Mouse (Mus musculus) hindlimb bud, embryonic 11.5 days (tissue): ENCODE results near the gene Kif24.
A peak's percentile ranks its signal among the peaks of the same experiment; 100 is the strongest.
"Not testable (repeated sequence)": the region's sequence is repeated elsewhere in the genome, so short reads cannot be mapped to it uniquely, and the experiment has no call there.

ENCODE experiments used
- DNase-seq: peaks from one replicate; pipeline ENCODE4 v3.0.0-alpha.2; 2012; ENCODE audit warnings: low read depth, low spot score; ENCODE audit errors: extremely low spot score

Gene Kif24

GRCm38 (mm10) chr4:41493464-41494116 lies 28.9 kb upstream of the Kif24 start:
- no peak for DNase-seq

GRCm38 (mm10) chr4:41492951-41493350 lies 28.3 kb upstream of the Kif24 start:
- no peak for DNase-seq

GRCm38 (mm10) chr4:41481601-41482017 lies 16.9 kb upstream of the Kif24 start:
- peak; percentile 56 for DNase-seq

DNA sequence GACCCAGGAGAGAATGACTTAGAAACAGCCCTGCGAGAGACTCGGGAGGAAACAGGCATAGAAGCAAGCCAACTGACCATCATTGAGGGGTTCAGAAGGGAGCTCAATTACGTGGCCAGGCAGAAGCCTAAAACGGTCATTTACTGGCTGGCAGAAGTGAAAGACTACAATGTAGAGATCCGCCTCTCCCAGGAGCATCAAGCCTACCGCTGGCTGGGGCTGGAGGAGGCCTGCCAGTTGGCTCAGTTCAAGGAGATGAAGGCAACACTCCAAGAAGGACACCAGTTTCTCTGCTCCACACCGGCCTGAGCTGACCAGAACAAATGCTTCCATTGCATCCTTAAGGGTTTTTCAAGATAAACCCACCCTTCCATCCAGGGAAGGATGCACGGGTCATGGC lies 15.6 kb upstream of the Kif24 start:
- no peak for DNase-seq

GRCm38 (mm10) chr4:41479456-41479804 lies 14.7 kb upstream of the Kif24 start:
- no peak for DNase-seq

DNA sequence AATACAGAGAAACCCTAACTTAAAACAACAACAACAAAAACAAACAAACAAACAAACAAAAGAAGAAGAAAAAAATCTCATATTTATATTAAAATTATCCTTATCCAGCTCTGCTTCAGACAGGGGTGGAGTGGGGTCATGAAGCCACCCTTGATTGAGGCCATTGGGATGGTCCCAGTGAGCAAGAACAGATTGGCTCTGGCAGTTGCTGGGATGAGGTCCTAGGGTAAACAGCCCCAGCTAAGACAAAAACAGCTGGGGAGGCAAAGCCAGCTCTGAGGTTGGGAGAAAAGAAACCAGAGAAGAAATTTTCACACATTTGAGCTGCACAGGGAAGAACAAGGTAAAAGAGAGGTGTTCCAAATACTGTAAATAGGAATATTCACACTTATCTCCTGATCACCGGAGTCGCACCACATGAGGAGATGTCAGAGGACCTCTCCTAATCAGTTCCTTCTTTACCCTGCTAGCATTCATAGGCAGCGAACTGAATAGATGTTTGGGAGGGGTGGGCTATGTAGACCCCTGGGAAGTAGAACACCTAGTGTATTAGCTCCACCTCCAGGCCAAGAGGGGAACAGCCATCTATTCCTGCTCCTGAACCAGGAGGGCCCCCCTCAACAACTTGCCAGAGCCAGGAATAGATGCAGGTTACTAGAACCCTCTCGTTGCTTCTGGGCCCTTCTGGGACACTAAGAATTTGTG lies 14.2 kb upstream of the Kif24 start:
- no peak for DNase-seq

DNA sequence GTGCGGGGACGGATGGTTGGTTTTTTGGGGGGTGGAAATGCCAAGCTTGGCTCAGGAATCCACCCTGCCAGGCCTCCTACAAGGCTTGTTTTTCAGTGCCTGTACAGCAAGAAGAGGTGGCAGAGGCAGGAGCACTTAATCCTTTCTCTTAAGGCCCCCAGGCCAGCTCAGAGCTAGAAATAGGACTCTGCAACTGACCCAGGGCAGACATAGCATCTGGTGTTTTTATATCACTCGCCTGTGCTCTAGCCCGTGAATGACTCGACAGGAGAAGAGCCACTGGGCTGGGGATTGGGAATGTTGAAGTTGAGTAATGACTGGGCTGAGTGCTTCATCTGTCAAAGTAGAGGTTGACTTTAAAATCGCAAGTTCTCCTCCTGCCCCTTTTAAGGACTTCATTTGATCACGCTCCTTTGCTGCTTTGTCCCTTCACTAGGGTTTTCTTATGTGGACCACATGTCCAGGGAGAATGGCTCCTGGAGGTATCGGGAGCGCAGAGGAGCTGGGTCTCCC lies 13.0 kb upstream of the Kif24 start:
- no peak for DNase-seq

GRCm38 (mm10) chr4:41471384-41471689 lies 6.7 kb upstream of the Kif24 start:
- no peak for DNase-seq

- DNase-seq: no peak
These were observed 6.1 kb upstream of the Kif24 start for GRCm38 (mm10) chr4:41470684-41471383.

DNA sequence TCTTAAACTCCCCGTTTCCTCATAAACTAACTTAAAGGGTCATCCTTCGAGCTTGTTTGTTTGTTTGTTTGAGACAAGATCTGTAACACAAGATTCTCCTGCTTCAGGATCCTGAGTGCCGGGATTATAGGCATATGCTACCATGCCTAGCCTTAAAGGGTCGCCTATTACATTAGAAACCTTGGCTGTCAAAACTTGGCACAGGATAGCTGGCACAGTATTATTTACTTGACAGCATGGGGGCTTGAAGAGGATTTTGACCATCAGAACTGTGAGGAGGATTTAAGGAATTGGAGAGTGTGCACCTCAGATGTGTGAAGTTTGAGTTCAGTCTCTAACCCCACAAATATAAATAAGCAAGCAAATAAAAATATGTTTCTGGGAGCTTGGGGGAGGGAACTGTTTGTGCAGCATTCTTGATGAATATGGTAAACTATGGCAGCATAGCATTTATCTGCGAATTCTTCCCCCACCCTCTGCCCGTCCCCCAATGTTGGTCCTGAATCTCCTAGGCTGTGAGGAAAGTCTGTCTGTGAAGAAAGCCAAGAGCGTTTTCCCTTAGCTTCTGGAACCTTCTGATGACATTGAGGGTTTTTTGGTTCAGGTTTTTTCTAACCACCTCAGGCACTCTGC lies 5.5 kb upstream of the Kif24 start:
- no peak for DNase-seq

DNA sequence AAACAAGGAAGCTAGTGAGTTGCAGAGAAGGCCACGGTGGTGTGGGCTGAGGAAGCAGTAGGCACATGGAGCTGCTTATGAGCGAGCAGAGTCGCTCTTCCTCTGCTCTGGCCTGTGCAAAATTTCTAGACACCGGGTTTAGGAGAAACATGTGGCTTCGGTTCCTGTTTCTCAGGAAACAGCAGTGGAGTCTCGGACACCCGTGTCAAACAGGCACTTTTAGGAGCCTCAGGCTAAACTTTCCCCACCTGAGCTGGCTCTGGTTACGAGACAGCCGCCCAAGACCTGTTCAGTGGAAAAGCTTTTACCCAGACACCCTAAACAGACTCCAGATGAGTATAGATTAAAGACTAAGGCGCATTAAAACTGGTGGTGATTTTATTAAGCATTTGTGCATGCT lies 4.5 kb upstream of the Kif24 start:
- DNase-seq: no peak

DNA sequence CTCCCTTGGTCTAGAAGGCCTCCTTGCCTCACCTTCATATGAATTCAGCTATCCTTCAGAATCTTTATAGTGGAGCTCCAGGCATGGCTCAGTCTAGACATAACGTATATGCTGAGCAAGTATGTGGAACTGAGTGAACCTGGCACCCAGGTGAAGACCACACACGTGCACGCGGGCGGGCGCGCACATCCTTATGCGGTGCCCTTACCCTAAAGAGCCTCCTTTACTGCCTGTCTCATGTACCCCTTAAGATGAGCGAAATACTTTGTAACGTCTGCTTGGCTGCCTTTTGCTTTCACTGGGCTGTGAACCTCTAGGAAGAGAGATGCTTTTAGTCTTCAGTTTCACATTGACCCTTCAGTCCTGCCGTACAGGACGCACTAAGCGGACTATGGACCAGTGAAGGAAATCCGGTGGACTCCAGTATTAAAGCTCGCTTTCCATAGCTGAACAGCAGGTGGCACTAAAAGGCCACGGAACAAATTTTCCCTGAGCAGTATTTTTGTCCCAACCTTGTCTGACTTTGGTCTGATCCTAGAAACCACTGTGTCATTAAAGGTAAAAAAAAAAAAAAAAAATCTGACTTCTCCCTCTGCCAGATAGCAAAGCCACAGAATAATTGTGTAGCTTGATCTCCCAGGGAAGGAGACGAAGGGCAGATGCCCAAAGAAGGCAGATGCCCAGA lies 3.9 kb upstream of the Kif24 start:
- no peak for DNase-seq

GRCm38 (mm10) chr4:41465287-41465665 lies 589 bp upstream of the Kif24 start:
- DNase-seq: no peak

DNA sequence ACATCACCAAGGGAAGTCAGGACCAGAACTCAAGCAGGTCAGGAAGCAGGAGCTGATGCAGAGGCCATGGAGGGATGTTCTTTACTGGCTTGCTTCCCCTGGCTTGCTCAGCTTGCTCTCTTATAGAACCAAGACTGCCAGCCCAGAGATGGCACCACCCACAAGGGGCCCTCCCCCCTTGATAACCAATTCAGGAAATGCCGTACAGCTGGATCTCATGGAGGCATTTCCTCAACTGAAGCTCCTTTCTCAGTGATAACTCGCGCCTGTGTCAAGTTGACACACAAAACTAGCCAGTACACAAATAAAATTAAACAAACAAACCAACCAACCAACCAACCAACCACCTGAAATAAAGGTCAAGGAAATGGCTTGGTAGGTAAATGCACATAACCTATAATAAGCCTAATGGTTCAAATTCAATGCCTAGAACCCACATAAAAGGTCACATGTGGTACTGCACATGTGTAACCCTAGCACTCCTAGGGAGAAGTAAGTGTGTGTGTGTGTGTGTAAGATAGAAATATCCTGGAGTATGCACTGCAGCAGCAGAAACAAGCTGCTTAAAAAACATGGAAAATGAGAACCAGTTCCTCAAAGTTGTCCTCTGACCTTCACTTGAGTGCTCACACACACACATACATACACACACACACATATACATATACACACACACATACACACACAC lies 1.5 kb downstream of the Kif24 start:
- not testable (repeated sequence) for DNase-seq

- no peak for DNase-seq
These were observed 4.0 kb downstream of the Kif24 start for GRCm38 (mm10) chr4:41460690-41461089.

GRCm38 (mm10) chr4:41447595-41447994 lies 17.1 kb downstream of the Kif24 start:
- DNase-seq: no peak

- no peak for DNase-seq
These were observed 21.8 kb downstream of the Kif24 start for GRCm38 (mm10) chr4:41442790-41443302.

- no peak for DNase-seq
These were observed 25.8 kb downstream of the Kif24 start for GRCm38 (mm10) chr4:41438931-41439330.

- DNase-seq: no peak
These were observed 47.7 kb downstream of the Kif24 start for GRCm38 (mm10) chr4:41416966-41417365.

GRCm38 (mm10) chr4:41409341-41409740 lies 55.3 kb downstream of the Kif24 start:
- DNase-seq: no peak
